Mouse (Mus musculus): Measurements from ENCODE around the gene Lpar3.

Gene Lpar3

GRCm38 (mm10) chr3:146316293-146316692 is 95.5 kb downstream of the Lpar3 start:
- no peak for DNase-seq

- no peak for DNase-seq
Observed at GRCm38 (mm10) chr3:146317366-146317765, 96.6 kb downstream of the Lpar3 start.

GRCm38 (mm10) chr3:146317911-146318310 is 97.1 kb downstream of the Lpar3 start:
- DNase-seq: no peak

GRCm38 (mm10) chr3:146318520-146318938 is 97.8 kb downstream of the Lpar3 start:
- DNase-seq: no peak

- DNase-seq: no peak
Observed at GRCm38 (mm10) chr3:146318987-146319386, 98.2 kb downstream of the Lpar3 start.

GRCm38 (mm10) chr3:146319503-146319902 is 98.7 kb downstream of the Lpar3 start:
- DNase-seq: no peak

- no peak for DNase-seq
Observed at GRCm38 (mm10) chr3:146324949-146325348, 104.2 kb downstream of the Lpar3 start.

GRCm38 (mm10) chr3:146326743-146327536 is 106.2 kb downstream of the Lpar3 start:
- DNase-seq: no peak

- peak; percentile 39 for DNase-seq
Observed at GRCm38 (mm10) chr3:146327537-146328255, 106.9 kb downstream of the Lpar3 start.

GRCm38 (mm10) chr3:146328749-146329148 is 108.0 kb downstream of the Lpar3 start:
- DNase-seq: no peak

GRCm38 (mm10) chr3:146331819-146332218 is 111.1 kb downstream of the Lpar3 start:
- DNase-seq: no peak

GRCm38 (mm10) chr3:146333270-146333669 is 112.5 kb downstream of the Lpar3 start:
- no peak for DNase-seq

- no peak for DNase-seq
Observed at GRCm38 (mm10) chr3:146334070-146334469, 113.3 kb downstream of the Lpar3 start.
